Mouse (Mus musculus): ENCODE results near the gene Gm29776.

DNA sequence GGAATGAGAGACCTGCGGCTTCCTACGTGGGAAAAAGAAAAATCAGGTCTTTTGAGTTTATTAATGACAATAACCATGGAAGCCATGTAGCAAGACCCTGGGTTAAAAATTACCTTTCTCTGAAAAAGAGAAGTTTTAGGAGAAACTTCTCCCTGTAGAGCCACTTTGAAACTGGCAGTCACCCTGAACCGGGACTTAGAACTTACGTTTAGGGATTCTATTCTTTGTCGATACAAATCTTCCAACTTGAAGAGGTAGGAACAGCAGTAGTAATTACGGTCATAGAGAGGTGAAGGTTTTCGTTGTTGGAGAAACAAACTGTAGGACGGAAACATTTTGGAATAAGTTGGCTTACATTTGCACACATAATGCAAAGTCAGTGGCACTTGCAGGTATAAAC, 11.4 kb downstream of the Gm29776 start:
- TF ChIP-seq CTCF (IDR thresholded peaks at IDR 0.05; ENCODE audit: low read depth) (no peak), EP300 (IDR thresholded peaks at IDR 0.05; ENCODE audit: low read depth) (0 out of 2 replicates have a peak, but pooled peaks have one; percentile 3)

All from heart, postnatal 0 days (tissue).